Mouse (Mus musculus) liver, embryonic 15.5 days (tissue): Measurements from ENCODE around the gene Oser1. TPM values are rescaled to one million over a fixed set of nuclear protein-coding genes. Genes with fewer than 3 reads are reported as not detected.
"Not testable (repeated sequence)": the region's sequence is repeated elsewhere in the genome, so short reads cannot be mapped to it uniquely, and the experiment has no call there.

Source experiments
- ATAC-seq: fragments of 200-750 bp; cut with Nextera tagmentation; 2 replicates; pipeline ENCODE4 v1.8.0; 2017; ENCODE audit warnings: moderate number of reproducible peaks, mild to moderate bottlenecking, moderate library complexity; ENCODE audit not compliant: insufficient read depth
- H3K27ac ChIP-seq: fragments of 300-500 bp; sonication (generic); replicated peaks from 2 replicates; pipeline ENCODE4 v1.5.1; 2015; ENCODE audit warnings: mild to moderate bottlenecking, inconsistent platforms
- H3K27me3 ChIP-seq: fragments of 300-500 bp; sonication (generic); 2 replicates; pipeline ENCODE4 v1.6.1; 2015; ENCODE audit warnings: mild to moderate bottlenecking, inconsistent platforms
- H3K36me3 ChIP-seq: fragments of 300-500 bp; sonication (generic); replicated peaks from 2 replicates; pipeline ENCODE4 v1.6.1; 2015; ENCODE audit warnings: moderate library complexity, mild to moderate bottlenecking, inconsistent platforms
- H3K4me1 ChIP-seq: fragments of 300-500 bp; sonication (generic); replicated peaks from 2 replicates; pipeline ENCODE4 v1.6.1; 2015; ENCODE audit warnings: inconsistent platforms
- H3K4me2 ChIP-seq: fragments of 300-500 bp; sonication (generic); 2 replicates; pipeline ENCODE4 v1.6.1; 2015; ENCODE audit warnings: moderate library complexity, mild to moderate bottlenecking, inconsistent platforms
- H3K4me3 ChIP-seq: fragments of 300-500 bp; sonication (generic); replicated peaks from 2 replicates; pipeline ENCODE4 v1.5.1; 2015; ENCODE audit warnings: mild to moderate bottlenecking, inconsistent platforms
- H3K9ac ChIP-seq: fragments of 300-500 bp; sonication (generic); 2 replicates; pipeline ENCODE4 v1.6.1; 2015; ENCODE audit warnings: moderate library complexity, mild to moderate bottlenecking, inconsistent platforms
- H3K9me3 ChIP-seq: fragments of 300-500 bp; sonication (generic); replicated peaks from 2 replicates; pipeline ENCODE4 v1.6.1; 2016; ENCODE audit warnings: inconsistent platforms
- WGBS: fragments of 180-500 bp; shearing (Covaris S2); methylation state at CpG from one replicate; pipeline ENCODE4 v1.1.7; 2015; ENCODE audit warnings: mixed read lengths; ENCODE audit not compliant: insufficient replicate concordance; 5-methylcytosine and 5-hydroxymethylcytosine counted together
- polyA plus RNA-seq: library from polyadenylated mRNA; unstranded; fragments of >200 nt; fragmentation: Nextera tagmentation; extraction: Ambion mirVana; gene quantifications from 2 replicates; pipeline ENCODE4 v1.2.1, GENCODE M21; 2015

Gene Oser1
- polyA plus RNA-seq, 1 experiment from 2014 or later = 37.1 TPM

DNA sequence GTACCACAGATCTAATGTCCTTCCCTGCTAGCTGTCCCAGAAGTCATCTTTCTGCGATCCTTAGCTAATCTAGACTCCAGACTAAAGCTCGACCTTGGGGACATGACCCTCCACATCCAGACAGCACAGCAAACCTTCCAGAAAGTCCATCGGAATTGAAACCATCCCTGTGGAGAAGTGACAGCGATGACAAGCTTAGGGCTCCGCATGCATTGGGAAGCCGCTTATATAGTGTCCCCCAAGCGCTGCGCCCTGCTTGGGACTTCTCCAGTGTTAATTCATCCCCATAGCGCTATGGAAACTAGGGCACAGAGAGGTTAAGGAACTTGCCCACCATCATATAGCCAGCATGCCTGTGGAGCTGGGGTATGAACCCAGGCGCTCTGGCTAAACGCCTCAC lies 38.3 kb upstream of the Oser1 start:
- Histone ChIP-seq H3K4me3 (no peak overlapping the region), H3K4me1 (peaks cover 4% of the 10 kb centered on the region; the same call in 1 of the 2 replicates), H3K9me3 (no peaks in the 10 kb centered on the region), H3K27ac (no peak overlapping the region), H3K36me3 (peaks cover 7% of the 10 kb centered on the region; the same call in 1 of the 2 replicates), H3K27me3 (peaks cover 22% of the 10 kb centered on the region), H3K9ac (no peak overlapping the region), H3K4me2 (no peak overlapping the region)
- 61% methylated on average over 11 of the region's 11 CpGs for WGBS
- no peak for ATAC-seq

DNA sequence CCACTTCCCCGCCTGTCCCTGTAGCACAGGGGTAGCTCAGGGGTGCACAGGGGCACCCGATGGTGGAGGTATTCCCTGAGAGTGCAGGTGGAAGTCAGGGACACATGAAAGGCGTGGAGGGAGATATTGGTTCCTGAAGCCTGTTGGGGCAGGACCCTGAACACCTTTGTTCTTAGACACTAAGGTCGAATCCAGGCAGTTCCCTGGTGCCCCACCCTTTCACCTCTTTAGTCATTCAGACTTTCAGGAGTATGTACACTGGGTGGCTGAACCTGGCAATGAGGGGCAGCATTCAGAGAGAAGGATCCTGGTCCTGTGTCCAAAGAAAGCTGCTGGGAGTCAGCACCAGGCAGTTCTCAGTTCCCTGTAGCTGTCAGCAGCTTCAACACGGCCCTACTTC lies 37.9 kb upstream of the Oser1 start:
- H3K27me3 ChIP-seq = peaks cover 26% of the 10 kb centered on the region
- no peak overlapping the region for H3K4me2 ChIP-seq
- H3K4me1 ChIP-seq = peaks cover 4% of the 10 kb centered on the region; the same call in 1 of the 2 replicates
- 0 out of 2 replicates have a peak, but pooled peaks cover 4% of the 10 kb centered on the region for H3K36me3 ChIP-seq
- H3K9ac ChIP-seq = no peak overlapping the region
- ATAC-seq = no peak
- H3K4me3 ChIP-seq = no peak overlapping the region
- H3K27ac ChIP-seq = no peak overlapping the region
- no peaks in the 10 kb centered on the region for H3K9me3 ChIP-seq
- WGBS = 46% methylated on average over 5 of the region's 5 CpGs

DNA sequence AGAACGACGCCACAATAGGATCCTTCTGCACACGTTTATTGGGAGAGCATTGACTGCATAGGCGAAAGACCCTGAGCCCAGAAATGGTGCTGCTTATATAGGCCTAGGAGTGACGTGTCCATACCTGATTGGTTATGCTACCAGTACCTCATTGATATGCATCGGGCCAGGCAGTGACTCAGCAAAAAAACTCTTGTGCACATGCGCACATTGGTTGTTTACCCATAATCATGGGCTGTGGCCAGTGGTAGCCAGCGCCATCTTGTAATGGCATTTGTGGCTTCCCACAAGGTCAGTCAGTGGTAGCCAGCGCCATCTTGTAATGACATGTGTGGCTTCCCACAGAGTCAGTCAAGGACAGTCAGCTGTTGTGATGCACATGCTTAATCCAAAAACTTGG lies 36.8 kb upstream of the Oser1 start:
- H3K9me3 ChIP-seq, H3K4me3 ChIP-seq, H3K27ac ChIP-seq, H3K36me3 ChIP-seq, H3K4me2 ChIP-seq, ATAC-seq, H3K9ac ChIP-seq, H3K4me1 ChIP-seq: not testable (repeated sequence)
- 75% methylated on average over 9 of the region's 9 CpGs for WGBS
- peaks cover 26% of the 10 kb centered on the region for H3K27me3 ChIP-seq

DNA sequence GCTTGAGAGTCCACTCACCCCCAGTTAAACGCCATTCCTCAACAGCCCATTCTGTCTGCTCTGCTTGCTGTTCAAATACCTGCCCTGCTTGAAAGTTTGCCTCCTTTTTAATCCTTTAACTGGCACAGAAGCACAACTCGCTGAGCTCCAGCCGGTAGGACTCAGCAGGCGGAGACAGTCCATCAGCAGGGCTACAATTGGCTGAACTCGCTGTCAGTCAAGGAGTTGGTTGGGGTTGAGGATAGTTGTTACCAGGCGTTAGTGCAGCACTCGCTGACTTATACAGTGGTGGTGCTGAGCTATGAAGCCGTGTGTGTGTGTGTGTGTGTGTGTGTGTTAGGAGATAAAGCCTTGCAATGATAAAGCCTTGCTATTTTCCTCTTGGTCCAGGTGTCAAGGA lies 36.1 kb upstream of the Oser1 start:
- no peak for ATAC-seq
- no peaks in the 10 kb centered on the region for H3K9me3 ChIP-seq
- H3K27ac ChIP-seq = no peak overlapping the region
- 76% methylated on average over 8 of the region's 8 CpGs for WGBS
- peaks cover 26% of the 10 kb centered on the region for H3K27me3 ChIP-seq
- no peak overlapping the region for H3K4me3 ChIP-seq
- no peak overlapping the region for H3K9ac ChIP-seq
- H3K4me1 ChIP-seq = peaks cover 4% of the 10 kb centered on the region; the same call in 1 of the 2 replicates
- H3K4me2 ChIP-seq = no peak overlapping the region
- no peaks in the 10 kb centered on the region for H3K36me3 ChIP-seq

DNA sequence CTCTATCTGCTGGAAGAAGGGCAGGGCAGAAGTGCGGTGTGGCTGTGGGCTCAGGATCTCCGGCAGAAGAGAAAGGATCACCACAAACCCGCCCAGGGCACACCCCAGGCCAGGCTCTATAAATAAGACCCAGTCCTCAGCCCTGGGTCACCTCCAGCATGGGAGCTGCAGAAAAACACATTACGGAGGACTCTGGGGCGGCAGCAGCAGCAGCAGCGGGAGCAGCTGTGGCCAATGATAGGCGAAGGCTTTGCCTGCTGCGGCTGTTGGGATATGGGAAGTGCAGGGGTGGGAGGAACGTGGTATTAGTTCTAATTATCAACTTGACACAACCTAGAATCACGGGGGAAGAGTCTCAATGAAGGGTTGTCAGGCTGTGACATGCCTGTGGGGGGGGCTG lies 34.9 kb upstream of the Oser1 start:
- H3K27me3 ChIP-seq = peaks cover 26% of the 10 kb centered on the region
- no peaks in the 10 kb centered on the region for H3K9me3 ChIP-seq
- no peak overlapping the region for H3K4me3 ChIP-seq
- WGBS = 37% methylated on average over 10 of the region's 10 CpGs
- H3K27ac ChIP-seq = no peak overlapping the region
- peaks cover 4% of the 10 kb centered on the region; the same call in 1 of the 2 replicates for H3K4me1 ChIP-seq
- H3K9ac ChIP-seq = no peak overlapping the region
- H3K36me3 ChIP-seq = no peaks in the 10 kb centered on the region
- ATAC-seq = no peak
- H3K4me2 ChIP-seq = no peak overlapping the region

DNA sequence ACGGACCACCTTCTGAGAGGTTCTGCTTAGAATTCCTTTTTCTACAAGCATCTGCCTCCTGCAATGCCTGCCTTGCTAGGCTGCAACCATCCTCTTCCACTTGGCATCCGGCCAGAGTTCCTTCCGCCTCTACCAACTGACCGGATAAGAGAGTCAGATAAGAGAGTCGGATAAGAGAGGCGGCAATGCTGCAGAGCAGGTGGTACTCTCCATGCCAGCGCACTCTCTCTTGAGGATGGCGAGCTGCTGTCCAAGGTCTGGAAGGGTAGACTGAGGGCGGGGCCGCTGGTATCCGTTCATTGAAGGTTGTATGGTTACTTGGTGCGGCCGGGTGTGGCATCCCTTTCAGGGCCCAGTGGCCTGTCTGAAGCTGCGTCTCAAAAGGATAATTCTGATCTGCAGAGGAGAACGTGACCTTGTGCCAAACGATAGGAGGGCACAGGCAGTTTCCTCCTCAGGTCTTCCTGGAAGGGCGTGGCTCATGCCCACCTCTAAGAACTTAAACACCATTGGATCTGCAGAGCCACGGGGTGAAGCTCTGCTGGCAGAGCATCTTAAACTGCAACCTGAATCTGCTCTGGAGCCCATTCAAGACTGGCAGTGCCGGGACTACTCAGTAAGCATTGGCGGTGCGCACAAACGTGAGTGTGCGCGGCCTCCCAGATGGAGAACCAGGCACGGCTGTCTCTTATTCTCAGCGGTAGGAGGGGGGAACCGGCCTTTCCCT lies 34.2 kb upstream of the Oser1 start:
- Histone ChIP-seq H3K4me2 (no peak overlapping the region), H3K4me1 (peaks cover 4% of the 10 kb centered on the region; the same call in 1 of the 2 replicates), H3K27me3 (peaks cover 26% of the 10 kb centered on the region), H3K4me3 (no peak overlapping the region), H3K36me3 (no peaks in the 10 kb centered on the region), H3K9me3 (no peaks in the 10 kb centered on the region), H3K9ac (no peak overlapping the region), H3K27ac (no peak overlapping the region)
- 35% methylated on average over 27 of the region's 27 CpGs for WGBS
- ATAC-seq = no peak

DNA sequence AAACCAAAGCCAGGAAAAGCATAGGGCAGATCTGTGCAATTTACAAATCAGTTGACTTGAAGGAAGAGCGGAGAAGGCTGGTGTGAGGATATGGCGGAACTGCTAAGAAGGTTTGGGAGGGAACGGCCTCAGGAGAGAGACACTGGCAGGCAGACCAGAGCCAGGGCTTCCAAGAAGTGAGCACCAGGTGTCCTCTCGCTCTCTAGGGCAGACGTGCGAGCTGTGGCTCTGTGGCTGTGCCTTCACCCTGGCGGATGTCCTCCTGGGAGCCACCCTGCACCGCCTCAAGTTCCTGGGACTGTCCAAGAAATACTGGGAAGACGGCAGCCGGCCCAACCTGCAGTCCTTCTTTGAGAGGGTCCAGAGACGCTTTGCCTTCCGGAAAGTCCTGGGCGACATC lies 28.9 kb upstream of the Oser1 start:
- Histone ChIP-seq H3K4me2 (no peak overlapping the region), H3K36me3 (no peaks in the 10 kb centered on the region), H3K4me1 (no peaks in the 10 kb centered on the region), H3K4me3 (no peak overlapping the region), H3K9me3 (no peaks in the 10 kb centered on the region), H3K27ac (no peak overlapping the region), H3K9ac (no peak overlapping the region), H3K27me3 (peaks cover 10% of the 10 kb centered on the region)
- 66% methylated on average over 13 of the region's 13 CpGs for WGBS
- no peak for ATAC-seq

DNA sequence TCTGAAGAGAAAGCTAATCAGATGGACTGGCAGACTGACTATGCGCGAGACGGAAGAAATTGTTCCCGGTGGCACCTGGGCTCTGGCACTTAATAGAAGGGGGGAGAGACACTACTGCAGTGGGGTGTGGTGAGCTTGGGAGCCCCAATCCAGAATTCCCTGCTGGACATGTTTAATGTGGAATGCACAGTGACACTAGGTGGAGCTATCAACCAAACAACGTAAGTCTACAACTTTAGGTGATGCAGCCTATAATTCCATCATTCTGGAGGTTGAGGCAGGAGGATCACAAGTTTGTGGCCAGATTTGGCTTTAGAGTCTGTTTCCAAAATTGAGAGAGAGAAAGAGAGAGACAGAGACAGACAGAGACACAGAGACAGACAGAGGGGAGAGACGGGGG lies 28.2 kb upstream of the Oser1 start:
- Histone ChIP-seq H3K4me2 (no peak overlapping the region), H3K27ac (no peak overlapping the region), H3K36me3 (no peaks in the 10 kb centered on the region), H3K4me1 (no peaks in the 10 kb centered on the region), H3K9ac (no peak overlapping the region), H3K9me3 (no peaks in the 10 kb centered on the region), H3K27me3 (peaks cover 3% of the 10 kb centered on the region), H3K4me3 (no peak overlapping the region)
- no peak for ATAC-seq
- WGBS = 75% methylated on average over 6 of the region's 6 CpGs

DNA sequence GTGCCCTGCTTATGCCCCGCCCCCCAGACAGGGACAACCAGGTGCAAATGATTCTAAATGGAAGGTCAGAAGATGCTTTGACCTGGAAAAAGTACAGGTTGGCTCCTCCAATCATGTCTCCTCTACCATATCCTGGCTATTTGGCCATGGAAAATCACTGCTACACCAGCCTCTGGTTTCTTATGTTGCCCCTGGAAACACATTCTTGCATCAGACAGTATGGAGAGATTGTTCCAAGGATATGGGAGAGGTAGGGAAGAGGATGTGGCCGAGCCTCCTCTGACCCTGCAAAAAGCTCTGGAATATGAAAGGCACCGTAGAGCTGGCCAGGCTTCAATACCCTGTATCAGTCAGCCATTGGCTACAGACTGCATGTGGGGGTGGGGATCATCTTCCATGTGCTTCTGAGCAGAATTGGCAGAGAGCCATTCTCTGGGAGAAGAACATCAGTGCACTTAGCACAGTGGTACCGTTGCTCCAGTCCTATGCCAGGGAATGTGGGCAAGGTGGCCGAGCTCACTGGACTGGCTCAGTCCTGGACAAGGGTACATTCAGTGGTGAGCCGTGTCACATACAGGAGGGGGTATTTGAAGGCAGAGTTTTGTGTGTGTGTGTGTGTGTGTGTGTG lies 26.3 kb upstream of the Oser1 start:
- Histone ChIP-seq H3K4me2 (no peak overlapping the region), H3K4me3 (no peak overlapping the region), H3K9ac (no peak overlapping the region), H3K27me3 (no peaks in the 10 kb centered on the region), H3K36me3 (no peaks in the 10 kb centered on the region), H3K27ac (no peak overlapping the region), H3K9me3 (no peaks in the 10 kb centered on the region), H3K4me1 (no peaks in the 10 kb centered on the region)
- 45% methylated on average over 6 of the region's 6 CpGs for WGBS
- ATAC-seq = no peak

DNA sequence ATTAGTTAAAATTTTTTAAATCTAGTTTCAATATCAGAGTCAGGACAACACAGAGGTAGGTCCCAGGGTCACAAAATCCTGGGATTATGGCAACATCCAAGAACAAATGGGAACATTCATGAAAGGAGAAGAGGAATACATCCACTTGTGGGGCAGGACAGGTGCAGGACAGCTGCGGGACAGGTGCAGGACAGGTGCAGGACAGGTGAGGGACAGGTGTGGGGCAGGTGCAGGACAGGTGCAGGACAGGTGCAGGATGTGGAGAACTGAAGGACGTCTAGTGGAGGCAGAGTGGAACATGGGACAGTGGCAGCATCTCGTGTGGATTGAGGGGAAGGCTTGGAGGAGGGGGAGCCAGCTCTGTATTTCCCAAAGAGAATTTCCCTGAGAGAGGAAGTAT lies 24.8 kb upstream of the Oser1 start:
- Histone ChIP-seq H3K4me3 (no peak overlapping the region), H3K4me1 (no peaks in the 10 kb centered on the region), H3K9ac (no peak overlapping the region), H3K27me3 (no peaks in the 10 kb centered on the region), H3K4me2 (no peak overlapping the region), H3K27ac (no peak overlapping the region), H3K9me3 (no peaks in the 10 kb centered on the region), H3K36me3 (no peaks in the 10 kb centered on the region)
- no peak for ATAC-seq
- 31% methylated on average over 3 of the region's 3 CpGs for WGBS

DNA sequence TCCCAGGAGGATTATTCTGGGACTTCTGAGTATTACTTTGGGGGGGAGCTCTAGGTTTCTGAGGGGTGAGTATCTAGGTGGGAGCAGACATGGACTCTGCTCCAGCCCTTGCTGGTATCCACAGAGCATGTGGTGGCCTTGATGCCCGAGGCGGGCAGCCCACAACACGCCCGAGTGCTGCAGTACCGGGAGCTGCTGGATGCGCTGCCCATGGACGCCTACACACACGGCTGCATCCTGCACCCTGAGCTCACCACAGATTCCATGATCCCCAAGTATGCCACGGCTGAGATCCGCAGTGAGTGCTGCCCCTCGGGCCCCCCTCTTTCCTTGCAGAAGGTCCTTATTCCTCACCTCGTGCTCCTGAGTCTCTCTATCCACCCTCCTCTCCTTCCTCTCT lies 22.9 kb upstream of the Oser1 start:
- 58% methylated on average over 12 of the region's 12 CpGs for WGBS
- H3K4me2 ChIP-seq = no peak overlapping the region

More for the DNA sequence above, 22.9 kb upstream of the Oser1 start:
- Histone ChIP-seq H3K36me3 (no peaks in the 10 kb centered on the region), H3K27me3 (no peaks in the 10 kb centered on the region), H3K27ac (no peak overlapping the region), H3K9ac (no peak overlapping the region), H3K9me3 (no peaks in the 10 kb centered on the region), H3K4me3 (no peak overlapping the region), H3K4me1 (no peaks in the 10 kb centered on the region)
- no peak for ATAC-seq
